Mouse (Mus musculus): ENCODE measurements around the gene Ppt1.

DNA sequence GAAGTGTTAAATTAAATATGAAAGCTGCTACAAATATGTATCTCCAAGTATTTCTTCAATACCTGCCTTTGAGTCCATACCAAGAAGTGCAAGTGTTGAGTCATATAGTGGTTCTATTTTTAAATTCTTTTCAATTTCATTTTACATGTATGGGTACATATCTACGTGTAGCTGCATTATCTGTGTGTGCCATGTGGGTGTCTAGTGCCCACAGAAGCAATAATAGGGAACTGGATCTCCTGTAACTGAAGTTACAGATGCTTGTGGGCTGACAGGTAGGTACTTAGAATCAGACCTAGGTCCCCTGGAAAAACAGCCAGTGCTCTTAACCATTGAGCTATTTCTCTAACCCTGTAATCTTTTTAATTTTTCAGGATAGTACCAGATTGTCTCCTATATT, 24.9 kb upstream of the Ppt1 start:
- TF ChIP-seq POLR2A (IDR thresholded peaks at IDR 0.05; ENCODE audit: borderline replicate concordance, low read depth, low read length) (no peak), CTCF (IDR thresholded peaks at IDR 0.05; ENCODE audit: low read depth, low read length) (no peak)
